Mouse (Mus musculus) lung, postnatal 36 days (tissue): ENCODE measurements around the gene Lta.
A peak's percentile ranks its signal among the peaks of the same experiment; 100 is the strongest.

Source experiments
- DNase-seq: peaks from one replicate; pipeline ENCODE4 v3.0.0; 2022; ENCODE audit warnings: mixed read lengths

Lta gene

DNA sequence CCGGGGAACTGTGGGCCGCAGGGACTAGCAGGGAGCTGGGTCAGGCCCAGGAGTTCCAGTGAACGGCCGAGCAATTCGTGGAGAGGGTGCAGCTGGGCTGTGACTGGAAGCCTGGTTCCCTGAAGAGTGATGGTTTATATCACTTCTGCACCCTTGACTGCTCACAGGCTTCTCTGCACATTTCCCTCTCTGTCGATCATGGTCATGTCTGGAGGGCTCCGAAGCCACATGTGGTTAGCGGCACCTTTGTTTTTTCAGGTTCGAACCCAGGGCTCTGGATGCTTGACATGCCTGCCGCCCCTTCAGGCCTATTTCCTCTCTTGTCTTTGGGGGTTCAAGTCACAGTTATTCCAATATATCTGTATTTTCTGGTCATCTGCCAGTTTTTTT, 224 bp upstream of the Lta start:
- no peak for DNase-seq

DNA sequence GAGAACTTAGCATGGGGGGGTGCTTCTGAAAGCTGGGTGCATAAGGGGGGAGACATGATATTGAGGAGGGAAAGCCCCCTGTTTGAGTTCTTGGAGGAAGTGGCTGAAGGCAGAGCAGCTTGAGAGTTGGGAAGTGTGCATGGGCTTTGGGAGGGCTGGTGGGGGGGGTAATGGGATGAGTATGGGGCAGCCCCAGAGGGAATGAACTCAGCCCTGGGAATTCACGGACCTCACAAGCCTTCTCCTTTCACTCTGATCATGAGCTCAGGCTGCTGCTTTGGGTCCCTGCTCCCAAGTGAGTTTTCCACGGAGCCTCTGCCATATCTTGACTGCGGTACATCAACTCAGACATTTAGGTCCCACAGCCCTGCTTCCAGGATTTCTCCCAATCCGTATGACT, 2.7 kb downstream of the Lta start:
- DNase-seq = no peak

GRCm38 (mm10) chr17:35201787-35202186, 3.4 kb downstream of the Lta start, which contains the start of gene Tnf:
TSS of gene Tnf (minus strand) at chr17:35202007.
- DNase-seq = peak; percentile 73

GRCm38 (mm10) chr17:35201128-35201527, 4.0 kb downstream of the Lta start:
- DNase-seq = no peak

GRCm38 (mm10) chr17:35200398-35200797, 4.8 kb downstream of the Lta start:
- DNase-seq = peak; percentile 65

GRCm38 (mm10) chr17:35198946-35199345, 6.2 kb downstream of the Lta start:
- no peak for DNase-seq

GRCm38 (mm10) chr17:35198029-35198428, 7.1 kb downstream of the Lta start:
- no peak for DNase-seq

GRCm38 (mm10) chr17:35197126-35197525, 8.0 kb downstream of the Lta start:
- DNase-seq = no peak

GRCm38 (mm10) chr17:35196321-35196641, 8.9 kb downstream of the Lta start:
- DNase-seq = no peak

DNA sequence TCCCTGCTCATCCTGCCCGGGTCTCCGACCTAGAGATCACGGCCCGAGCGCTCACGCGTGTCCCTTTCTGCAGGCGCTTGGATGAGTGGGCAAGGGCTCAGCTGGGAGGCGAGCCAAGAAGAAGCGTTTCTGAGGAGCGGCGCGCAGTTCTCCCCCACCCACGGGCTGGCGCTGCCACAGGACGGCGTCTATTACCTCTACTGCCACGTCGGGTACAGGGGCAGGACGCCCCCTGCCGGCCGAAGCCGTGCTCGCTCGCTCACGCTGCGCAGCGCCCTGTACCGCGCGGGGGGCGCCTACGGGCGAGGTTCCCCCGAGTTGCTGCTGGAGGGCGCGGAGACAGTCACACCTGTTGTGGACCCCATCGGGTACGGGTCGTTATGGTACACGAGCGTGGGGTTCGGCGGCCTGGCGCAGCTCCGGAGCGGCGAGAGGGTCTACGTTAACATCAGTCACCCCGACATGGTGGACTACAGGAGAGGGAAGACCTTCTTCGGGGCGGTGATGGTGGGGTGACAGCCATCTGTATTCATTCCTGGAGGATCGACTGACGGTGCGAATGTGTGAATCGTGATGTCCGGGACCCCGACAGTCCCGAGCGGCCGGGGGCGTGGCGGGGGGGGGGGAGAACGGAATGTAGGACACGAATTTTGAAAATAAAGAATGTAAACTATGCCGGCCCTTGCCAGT, 9.4 kb downstream of the Lta start:
- DNase-seq = peak; percentile 87

DNA sequence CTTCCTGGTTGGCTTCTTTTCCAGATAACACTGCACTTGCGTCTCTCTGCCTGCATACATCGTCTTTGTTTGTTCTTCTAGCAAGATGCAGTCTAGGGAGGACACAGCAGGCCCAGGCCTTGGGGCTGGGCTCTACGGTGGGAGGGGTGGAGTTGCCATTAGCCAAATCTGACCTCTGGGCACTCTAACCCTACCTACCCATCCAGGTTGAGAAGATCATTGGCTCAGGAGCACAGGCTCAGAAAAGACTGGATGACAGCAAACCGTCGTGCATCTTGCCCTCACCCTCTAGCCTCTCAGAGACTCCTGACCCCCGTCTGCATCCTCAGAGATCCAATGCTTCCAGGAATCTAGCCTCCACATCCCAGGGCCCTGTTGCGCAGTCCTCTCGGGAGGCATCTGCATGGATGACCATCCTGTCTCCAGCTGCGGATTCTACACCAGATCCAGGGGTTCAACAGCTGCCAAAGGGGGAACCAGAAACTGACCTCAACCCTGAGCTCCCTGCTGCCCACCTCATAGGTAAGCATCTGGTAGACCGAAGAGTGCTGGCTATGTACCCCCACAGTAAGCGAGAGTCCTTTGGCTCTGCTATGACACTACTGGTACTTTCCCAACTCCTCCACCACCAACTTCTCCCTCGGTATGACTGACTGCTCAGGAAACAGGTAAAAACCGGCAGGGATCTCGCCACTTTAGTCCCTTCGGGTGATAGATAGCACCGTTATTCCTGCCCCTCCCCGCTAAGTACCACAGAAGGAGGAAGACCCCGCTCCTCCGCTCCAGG, 10.1 kb downstream of the Lta start:
- no peak for DNase-seq

DNA sequence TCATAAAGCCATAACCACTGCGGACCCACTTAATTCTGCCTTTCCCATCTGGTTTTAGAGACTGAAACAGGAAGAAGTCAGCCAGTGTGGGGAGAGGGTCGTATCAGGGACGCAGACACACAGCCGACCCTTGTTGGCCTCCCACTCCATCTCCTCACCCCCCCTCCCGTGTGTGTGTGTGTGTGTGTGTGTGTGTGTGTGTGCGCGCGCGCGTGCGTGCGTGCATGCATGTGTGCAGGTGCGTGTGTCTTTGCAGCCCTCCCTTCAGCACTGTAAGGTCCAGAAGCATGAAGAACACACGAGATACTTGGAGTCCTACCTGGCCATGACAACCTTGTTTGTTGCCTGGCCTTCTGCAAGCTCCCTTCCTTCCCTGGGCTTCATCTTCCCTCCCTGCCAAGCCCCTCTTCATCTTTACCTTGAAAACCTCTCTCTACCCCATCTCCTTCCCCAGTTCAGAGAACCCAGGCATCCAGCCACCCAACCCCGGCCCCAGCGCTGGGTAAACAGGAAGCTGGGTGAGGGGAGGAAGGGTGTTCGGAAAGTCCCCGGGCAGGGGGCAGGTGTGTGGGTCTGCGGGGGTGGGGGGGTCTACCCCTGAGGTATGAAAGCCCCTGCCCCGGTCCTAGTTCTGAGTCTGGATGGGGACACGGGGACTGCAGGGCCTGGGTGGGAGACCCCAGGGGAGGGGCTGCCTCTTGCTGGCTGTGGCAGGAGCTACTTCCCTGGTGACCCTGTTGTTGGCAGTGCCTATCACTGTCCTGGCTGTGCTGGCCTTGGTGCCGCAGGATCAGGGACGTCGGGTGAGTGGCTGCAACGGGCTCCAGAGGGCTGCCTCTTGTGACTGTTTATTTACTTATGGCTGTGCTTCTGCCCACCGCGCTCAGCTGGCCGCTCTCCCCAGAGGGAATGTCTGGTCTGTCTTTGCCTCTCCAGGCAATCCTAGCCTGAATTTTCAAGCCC, 11.0 kb downstream of the Lta start, which contains the start of gene Ltb:
Gene Ltb (plus strand): TSS at position 559 of the 963 bp plus-strand sequence.
- DNase-seq = peak; percentile 53

DNA sequence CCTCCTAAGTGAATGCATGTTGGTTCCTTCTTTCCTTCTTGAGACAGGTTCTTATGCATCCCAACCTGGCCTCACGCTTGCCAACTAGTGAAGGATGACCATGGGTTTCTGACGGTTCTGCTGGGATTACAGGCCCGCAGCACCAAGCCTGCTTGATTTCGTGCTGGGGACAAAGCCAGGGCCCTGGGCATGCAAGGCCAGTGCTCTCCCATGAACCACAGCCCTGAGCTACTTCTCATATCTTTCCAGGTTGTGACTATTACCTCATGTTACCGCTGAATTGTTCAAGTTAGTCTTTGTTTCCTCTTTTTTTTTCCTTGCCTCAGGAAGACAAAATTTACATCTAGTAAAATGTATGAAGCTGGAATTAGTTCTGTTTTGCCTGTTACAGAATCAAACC, 12.2 kb downstream of the Lta start:
- DNase-seq = peak; percentile 48

DNA sequence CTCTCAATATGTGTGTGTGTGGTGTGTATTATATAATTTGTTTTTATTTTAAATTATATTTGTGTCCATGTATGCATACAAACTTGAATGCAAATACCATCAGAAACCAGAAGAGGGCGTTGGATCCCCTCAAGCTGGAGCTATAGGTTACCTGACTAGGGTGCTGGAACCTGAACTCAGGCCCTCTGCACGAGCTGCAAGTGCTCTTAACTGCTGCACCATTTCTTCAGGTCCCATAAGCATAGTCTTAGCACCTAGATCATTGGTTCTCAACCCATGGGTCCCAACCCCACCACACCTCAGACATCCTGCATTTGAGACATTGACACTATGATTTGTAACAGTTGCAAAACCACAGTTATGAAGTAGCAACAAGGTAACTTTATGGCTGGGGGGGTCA, 13.4 kb downstream of the Lta start:
- no peak for DNase-seq

- DNase-seq = peak; percentile 34
Measured at GRCm38 (mm10) chr17:35190096-35190495, 15.1 kb downstream of the Lta start.

DNA sequence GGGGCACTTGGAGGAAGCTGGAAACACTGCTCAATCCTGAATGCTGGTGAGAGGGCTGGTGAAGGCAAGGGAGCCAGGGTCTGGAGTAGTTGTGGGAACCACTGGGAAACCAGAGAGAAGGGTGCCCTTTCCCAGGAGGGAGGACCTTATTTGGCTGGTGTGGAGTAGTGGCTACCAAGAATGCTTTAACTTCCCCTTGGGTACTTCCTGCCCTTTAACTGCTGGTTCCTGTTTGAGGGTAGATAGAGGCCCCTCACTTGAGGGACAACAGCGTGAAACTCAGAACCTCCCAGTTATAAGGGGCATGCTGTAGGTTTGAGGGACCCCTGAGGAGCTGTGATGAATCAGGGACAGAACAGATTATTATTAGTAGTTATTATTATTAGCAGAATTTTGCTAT, 16.0 kb downstream of the Lta start:
- DNase-seq = peak; percentile 42

GRCm38 (mm10) chr17:35187959-35188610, 17.1 kb downstream of the Lta start, which contains the start of gene Lst1:
TSS of gene Lst1 (minus strand) at chr17:35188439.
- DNase-seq = peak; percentile 38

GRCm38 (mm10) chr17:35187345-35187744, 17.8 kb downstream of the Lta start:
- no peak for DNase-seq

DNA sequence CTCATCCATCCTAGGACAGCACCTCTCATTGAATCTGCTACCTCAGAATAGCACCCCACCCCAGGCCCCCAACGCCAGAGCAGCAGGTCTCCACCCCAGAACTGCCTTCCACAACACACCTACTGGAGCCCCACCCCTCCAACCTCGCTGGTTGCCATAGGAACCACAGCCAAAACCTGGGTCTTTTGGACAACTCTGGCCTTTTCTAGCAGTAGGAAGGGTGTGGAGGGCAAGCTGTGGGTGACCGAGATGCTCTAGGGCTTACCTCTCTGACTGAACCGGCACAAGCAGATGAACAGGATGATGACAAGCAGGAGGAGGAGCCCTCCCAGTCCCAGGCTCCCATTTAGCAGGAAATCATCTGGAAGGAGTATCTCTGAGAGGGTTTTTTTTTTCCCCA, 18.5 kb downstream of the Lta start:
- DNase-seq = peak; percentile 66

GRCm38 (mm10) chr17:35185639-35186611, 19.2 kb downstream of the Lta start:
- DNase-seq = peak; percentile 95

GRCm38 (mm10) chr17:35180093-35180492, 25.1 kb downstream of the Lta start:
- DNase-seq = no peak
